Mouse (Mus musculus) midbrain, postnatal 0 days (tissue): Measurements from ENCODE around the gene Osbpl3. TPM values are rescaled to one million over a fixed set of nuclear protein-coding genes. Genes with fewer than 3 reads are reported as not detected.

ENCODE experiments used
- ATAC-seq: fragments of 200-750 bp; cut with Nextera tagmentation; 2 replicates; pipeline ENCODE4 v1.8.0; 2017; ENCODE audit warnings: moderate number of reproducible peaks, mild to moderate bottlenecking, moderate TSS enrichment, moderate library complexity; ENCODE audit not compliant: low FRiP score
- DNase-seq: peaks from one replicate; pipeline ENCODE4 v3.0.0-alpha.2; 2015; ENCODE audit warnings: low spot score
- H3K27ac ChIP-seq: fragments of 300-500 bp; sonication (generic); 2 replicates; pipeline ENCODE4 v1.5.1; 2014; ENCODE audit warnings: low read depth, mild to moderate bottlenecking, low read length, mixed read lengths
- H3K27me3 ChIP-seq: fragments of 300-500 bp; sonication (generic); 2 replicates; pipeline ENCODE4 v1.6.1; 2014; ENCODE audit warnings: low read length, control low read depth, mixed read lengths; ENCODE audit not compliant: insufficient read depth
- H3K36me3 ChIP-seq: fragments of 300-500 bp; sonication (generic); 2 replicates; pipeline ENCODE4 v1.6.1; 2014; ENCODE audit warnings: low read length, control low read depth, mixed read lengths; ENCODE audit not compliant: insufficient read depth
- H3K4me1 ChIP-seq: fragments of 300-500 bp; sonication (generic); 2 replicates; pipeline ENCODE4 v1.6.1; 2014; ENCODE audit warnings: mild to moderate bottlenecking, control low read depth, antibody characterized with exemption, low read length, mixed read lengths; ENCODE audit not compliant: insufficient read depth
- H3K4me2 ChIP-seq: fragments of 300-500 bp; sonication (generic); 2 replicates; pipeline ENCODE4 v1.6.1; 2014; ENCODE audit warnings: low read depth, mild to moderate bottlenecking, low read length, mixed read lengths; ENCODE audit not compliant: poor library complexity, severe bottlenecking
- H3K4me3 ChIP-seq: fragments of 300-500 bp; sonication (generic); 2 replicates; pipeline ENCODE4 v1.5.1; 2014; ENCODE audit warnings: low read depth, mild to moderate bottlenecking, low read length, moderate library complexity
- H3K9ac ChIP-seq: fragments of 300-500 bp; sonication (generic); replicated peaks from 2 replicates; pipeline ENCODE4 v1.6.1; 2014; ENCODE audit warnings: mild to moderate bottlenecking, low read length, moderate library complexity, mixed read lengths; ENCODE audit not compliant: poor library complexity, severe bottlenecking
- H3K9me3 ChIP-seq: fragments of 300-500 bp; sonication (generic); 2 replicates; pipeline ENCODE4 v1.6.1; 2016; ENCODE audit warnings: low read length, control low read depth
- CTCF ChIP-seq: IDR thresholded peaks from 2 replicates; pipeline ENCODE4 v1.5.1; 2016; ENCODE audit warnings: antibody characterized with exemption, mild to moderate bottlenecking
- WGBS: fragments of 180-500 bp; shearing (Covaris S2); extraction: QIAGEN DNeasy Blood & Tissue Kit; methylation state at CpG from one replicate; pipeline ENCODE4 v1.1.7; 2014; 5-methylcytosine and 5-hydroxymethylcytosine counted together
- polyA plus RNA-seq: library from polyadenylated mRNA; unstranded; fragments of >200 nt; fragmentation: Nextera tagmentation; extraction: Ambion mirVana; gene quantifications from 2 replicates; pipeline ENCODE4 v1.2.1, GENCODE M21; 2015
- total RNA-seq: library from RNA; depleted of rRNA; stranded (reverse); fragments of >200 nt; gene quantifications from 2 replicates; pipeline ENCODE4 v1.2.3, GENCODE M21; 2014

Osbpl3 gene
- total and polyA plus RNA-seq, 2 experiments from 2014 or later: 5.5 to 9.5 TPM

GRCm38 (mm10) chr6:50457551-50458348, 1.7 kb upstream of the Osbpl3 start:
- WGBS: 83% methylated on average over 12 of the region's 12 CpGs
- H3K4me1 ChIP-seq: no peaks in the 10 kb centered on the region; the same call in 1 of the 2 replicates
- no peak for DNase-seq
- TF ChIP-seq CTCF: no peak
- no peak overlapping the region for H3K4me3 ChIP-seq
- ATAC-seq: no peak
- 0 out of 2 replicates have a peak, but pooled peaks cover 2% of the 10 kb centered on the region for H3K27me3 ChIP-seq
- no peak overlapping the region for H3K4me2 ChIP-seq
- H3K36me3 ChIP-seq: no peaks in the 10 kb centered on the region
- no peak overlapping the region for H3K27ac ChIP-seq
- no peak overlapping the region for H3K9ac ChIP-seq
- H3K9me3 ChIP-seq: no peaks in the 10 kb centered on the region

- no peak for TF ChIP-seq CTCF
- no peaks in the 10 kb centered on the region for H3K36me3 ChIP-seq
- H3K9me3 ChIP-seq: no peaks in the 10 kb centered on the region
- H3K27ac ChIP-seq: no peak overlapping the region
- no peak overlapping the region for H3K4me3 ChIP-seq
- H3K4me1 ChIP-seq: no peaks in the 10 kb centered on the region; the same call in 1 of the 2 replicates
- H3K9ac ChIP-seq: no peak overlapping the region
- ATAC-seq (no peak), DNase-seq (no peak)
- WGBS: 60% methylated on average over 14 of the region's 14 CpGs
- H3K4me2 ChIP-seq: peak overlapping the region; percentile 89
- 0 out of 2 replicates have a peak, but pooled peaks cover 2% of the 10 kb centered on the region for H3K27me3 ChIP-seq
Measured at GRCm38 (mm10) chr6:50456706-50457105, 705 bp upstream of the Osbpl3 start.

- H3K36me3 ChIP-seq: no peaks in the 10 kb centered on the region
- under 1% methylated on average over 39 of the region's 39 CpGs for WGBS
- no peaks in the 10 kb centered on the region for H3K9me3 ChIP-seq
- ATAC-seq (peak; percentile 58), DNase-seq (peak; percentile 27)
- TF ChIP-seq CTCF: no peak
- no peaks in the 10 kb centered on the region; the same call in 1 of the 2 replicates for H3K4me1 ChIP-seq
- peak overlapping the region; percentile 61 for H3K9ac ChIP-seq
- H3K27ac ChIP-seq: peak overlapping the region; percentile 38
- H3K4me3 ChIP-seq: peak overlapping the region; percentile 53
- H3K27me3 ChIP-seq: 0 out of 2 replicates have a peak, but pooled peaks cover 2% of the 10 kb centered on the region
- peak overlapping the region; percentile 89 for H3K4me2 ChIP-seq
Measured at GRCm38 (mm10) chr6:50455102-50455828, 736 bp downstream of the Osbpl3 start.

- WGBS: 34% methylated on average over 6 of the region's 6 CpGs
- peak overlapping the region; percentile 30; the same call in 1 of the 2 replicates for H3K4me2 ChIP-seq
- TF ChIP-seq CTCF: no peak
Measured at GRCm38 (mm10) chr6:50453651-50454050, 2.4 kb downstream of the Osbpl3 start.

GRCm38 (mm10) chr6:50452220-50452619, 3.8 kb downstream of the Osbpl3 start:
- no peak overlapping the region for H3K4me2 ChIP-seq
- DNase-seq (no peak), ATAC-seq (no peak)
- no peak for TF ChIP-seq CTCF
- H3K36me3 ChIP-seq: no peaks in the 10 kb centered on the region
- H3K4me1 ChIP-seq: no peaks in the 10 kb centered on the region; the same call in 1 of the 2 replicates
- 98% methylated on average over 10 of the region's 10 CpGs for WGBS
- no peak overlapping the region for H3K4me3 ChIP-seq
- 0 out of 2 replicates have a peak, but pooled peaks cover 2% of the 10 kb centered on the region for H3K27me3 ChIP-seq
- no peaks in the 10 kb centered on the region for H3K9me3 ChIP-seq
- no peak overlapping the region for H3K9ac ChIP-seq
- no peak overlapping the region for H3K27ac ChIP-seq

More at GRCm38 (mm10) chr6:50453651-50454050, 2.4 kb downstream of the Osbpl3 start:
- 0 out of 2 replicates have a peak, but pooled peaks cover 2% of the 10 kb centered on the region for H3K27me3 ChIP-seq
- no peaks in the 10 kb centered on the region for H3K9me3 ChIP-seq
- no peak overlapping the region for H3K27ac ChIP-seq
- no peak overlapping the region for H3K9ac ChIP-seq
- ATAC-seq: no peak
- DNase-seq: no peak
- H3K4me1 ChIP-seq: no peaks in the 10 kb centered on the region; the same call in 1 of the 2 replicates
- no peaks in the 10 kb centered on the region for H3K36me3 ChIP-seq
- no peak overlapping the region for H3K4me3 ChIP-seq
